Mouse (Mus musculus) CD8-positive naive resting alpha-beta T cell, adult 2 months (primary cell): Measurements from ENCODE around the gene Myo1d.

Experiments used
- DNase-seq, 2 experiments: peaks; one replicate each; pipeline ENCODE4 v3.0.0; 2022; ENCODE audit warnings: low read depth in 2 of 2, low spot score in 2 of 2

The Myo1d gene

DNA sequence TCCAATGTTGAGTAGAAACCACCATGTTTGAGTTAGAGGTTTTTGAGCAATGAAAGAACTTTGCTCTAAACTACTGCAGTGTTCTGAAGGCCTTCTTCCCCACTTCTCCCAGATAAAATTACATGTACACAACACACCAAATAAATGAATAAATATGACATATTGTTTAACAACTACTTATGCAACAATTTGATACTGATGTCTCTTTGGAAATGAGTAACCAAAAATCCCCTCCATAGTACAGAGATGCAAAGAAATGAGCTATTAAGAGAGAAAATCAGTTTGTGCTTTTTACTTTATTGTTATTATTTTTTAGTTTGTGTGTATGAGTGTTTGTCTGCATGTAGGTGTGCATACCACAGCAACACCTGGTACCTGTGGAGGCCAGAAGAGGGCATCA lies 273.3 kb downstream of the Myo1d start:
- no peak for DNase-seq

GRCm38 (mm10) chr11:80505581-80505980 lies 274.2 kb downstream of the Myo1d start:
- no peak for DNase-seq

DNA sequence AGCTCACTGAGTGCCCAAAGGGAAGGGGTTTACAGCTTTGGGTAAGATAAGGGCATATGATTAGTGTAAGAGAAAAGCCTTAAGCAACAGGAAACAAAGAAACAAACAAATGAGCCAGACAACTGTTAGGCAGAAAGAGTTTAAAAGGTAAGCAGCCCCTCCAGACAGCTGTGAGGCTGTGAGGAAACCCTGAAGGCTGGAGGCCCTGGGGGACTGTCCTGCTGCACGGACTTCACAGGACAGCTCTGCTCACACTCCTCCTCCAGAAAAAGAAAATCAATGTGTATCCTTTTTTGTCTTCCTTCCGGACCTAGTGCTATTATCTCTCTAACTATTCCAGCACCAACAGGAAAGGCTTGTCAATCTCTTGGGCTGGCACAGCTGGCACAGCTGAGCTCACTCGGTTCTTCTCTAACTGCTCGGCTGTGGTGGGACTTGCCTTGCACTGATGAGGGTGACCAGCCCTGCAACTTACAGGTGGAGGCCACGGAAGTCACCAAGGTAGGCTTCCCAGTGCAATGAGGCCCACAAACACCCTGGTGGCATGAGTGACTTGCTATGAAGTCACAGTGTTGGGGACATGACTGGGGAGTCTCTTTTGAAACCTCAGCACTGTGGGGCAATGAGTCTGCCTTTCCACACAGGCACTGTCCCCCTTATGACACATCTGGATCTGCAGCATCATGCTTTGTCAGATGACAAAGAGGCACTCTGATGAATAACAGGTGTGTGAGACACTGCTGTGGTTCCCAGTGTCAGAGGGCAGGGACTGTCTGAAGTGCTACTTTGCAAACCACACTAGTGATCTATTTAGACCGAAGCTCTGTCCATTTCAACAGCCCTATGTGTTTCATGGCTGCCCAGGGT lies 275.1 kb downstream of the Myo1d start:
- DNase-seq = no peak

GRCm38 (mm10) chr11:80503726-80504452 lies 275.9 kb downstream of the Myo1d start:
- no peak for DNase-seq

GRCm38 (mm10) chr11:80503281-80503680 lies 276.5 kb downstream of the Myo1d start:
- no peak for DNase-seq

- no peak for DNase-seq
Observed at GRCm38 (mm10) chr11:80499550-80499952, 280.3 kb downstream of the Myo1d start.

DNA sequence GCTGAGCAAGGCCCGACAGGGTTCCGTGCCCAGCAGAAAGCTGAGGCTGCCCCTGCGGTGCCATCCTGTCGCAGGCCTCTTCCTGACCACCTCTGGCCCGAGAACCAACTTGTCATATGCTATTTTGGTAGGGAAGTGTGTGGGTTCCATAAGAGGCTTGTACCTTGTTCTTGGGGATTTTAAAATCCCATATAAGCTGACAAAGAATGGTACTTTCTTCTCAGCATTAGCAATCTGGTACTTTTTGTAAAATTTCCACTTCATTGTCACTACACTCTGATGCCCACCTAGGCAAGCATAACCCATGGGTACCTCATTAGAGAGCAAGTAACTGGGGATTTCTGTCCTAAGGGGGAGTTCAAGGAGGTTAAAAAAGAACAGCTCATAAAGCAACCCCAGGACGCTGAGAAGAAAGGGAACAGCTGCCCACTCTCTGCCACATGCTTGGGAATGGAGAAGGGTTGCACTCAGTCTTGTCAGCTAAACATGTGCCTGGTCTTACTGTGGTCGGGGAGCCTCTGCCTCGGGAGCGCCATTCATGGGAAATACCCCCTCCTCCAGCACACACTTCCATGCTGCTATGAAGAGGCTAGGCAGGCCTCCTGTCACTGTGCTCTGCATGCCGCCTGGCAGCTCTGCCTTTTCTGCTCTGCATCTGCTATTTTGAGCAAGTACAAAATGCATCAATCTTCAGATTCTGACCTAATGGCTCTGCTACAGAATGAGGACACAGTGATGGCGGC lies 281.3 kb downstream of the Myo1d start:
- no peak for DNase-seq

DNA sequence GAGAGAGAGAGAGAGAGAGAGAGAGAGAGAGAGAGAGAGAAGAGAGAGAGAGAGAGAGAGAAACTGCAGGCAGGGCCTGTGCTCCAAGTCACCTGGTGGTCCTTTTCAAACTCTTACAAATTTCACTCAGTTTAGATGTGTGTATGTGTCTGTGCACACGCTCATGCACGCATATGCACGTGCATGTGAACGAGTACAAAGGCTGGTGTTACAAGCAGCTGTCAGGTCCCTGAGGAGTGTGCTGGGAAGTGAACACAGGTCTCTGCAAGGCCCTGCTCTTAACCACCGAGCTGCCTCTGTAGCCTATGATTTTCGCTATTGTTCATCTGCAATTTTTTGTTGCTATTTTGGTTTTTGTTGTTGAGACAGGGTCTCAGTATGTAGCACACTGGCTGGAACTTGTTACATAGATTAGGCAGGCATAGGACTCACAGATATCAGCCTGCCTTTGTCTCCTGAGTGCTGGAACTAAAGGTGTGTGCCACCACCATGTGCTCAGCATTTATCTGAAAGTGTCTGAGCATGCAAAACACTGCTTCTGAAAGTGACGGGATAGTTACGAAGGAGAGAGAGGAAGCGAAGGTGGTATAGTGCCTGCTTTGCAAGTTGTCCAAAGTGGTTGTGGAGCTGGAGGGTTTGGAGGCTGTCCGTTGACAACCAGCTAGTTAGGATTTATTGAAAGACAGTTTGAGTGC lies 282.5 kb downstream of the Myo1d start:
- no peak for DNase-seq

DNA sequence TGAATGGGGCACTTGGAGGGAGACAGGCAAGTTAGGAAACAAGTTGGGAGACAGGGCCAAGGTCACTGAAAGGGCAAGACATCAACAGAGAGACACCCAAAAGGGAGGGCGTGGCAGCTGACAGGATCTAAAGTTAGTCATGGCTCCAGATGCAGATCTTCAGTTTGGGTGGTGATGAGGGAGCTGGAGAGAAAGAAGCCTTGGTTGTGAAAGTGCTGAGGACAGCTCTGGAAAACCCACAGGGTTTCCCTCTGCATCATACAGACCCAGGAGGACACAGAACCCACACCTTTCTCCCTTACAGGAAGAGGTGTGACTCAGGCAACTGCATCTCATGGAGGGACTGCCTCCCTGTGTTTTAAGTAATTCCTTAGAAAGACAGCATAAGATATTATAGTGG lies 283.2 kb downstream of the Myo1d start:
- no peak for DNase-seq

- no peak for DNase-seq
Observed at GRCm38 (mm10) chr11:80495972-80496371, 283.9 kb downstream of the Myo1d start.

DNA sequence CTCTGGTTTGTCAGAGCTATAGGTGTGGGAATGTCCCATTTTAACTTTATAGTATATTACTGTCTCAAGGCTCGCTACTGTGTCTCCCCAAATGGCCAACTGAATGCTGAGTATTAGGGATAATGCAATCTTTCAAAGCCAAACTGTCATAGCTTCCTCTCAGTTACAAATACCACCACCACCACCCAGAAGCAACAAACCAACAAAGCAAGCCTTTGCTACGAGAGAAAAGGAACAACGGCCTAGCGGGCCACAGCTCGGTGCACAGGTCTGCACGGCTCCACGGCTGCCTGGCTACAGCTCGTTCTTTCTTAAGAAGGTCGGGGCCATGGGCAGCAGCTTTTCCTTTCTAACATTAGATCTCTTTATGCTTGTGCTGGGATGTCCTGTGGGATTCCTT lies 285.0 kb downstream of the Myo1d start:
- no peak for DNase-seq

DNA sequence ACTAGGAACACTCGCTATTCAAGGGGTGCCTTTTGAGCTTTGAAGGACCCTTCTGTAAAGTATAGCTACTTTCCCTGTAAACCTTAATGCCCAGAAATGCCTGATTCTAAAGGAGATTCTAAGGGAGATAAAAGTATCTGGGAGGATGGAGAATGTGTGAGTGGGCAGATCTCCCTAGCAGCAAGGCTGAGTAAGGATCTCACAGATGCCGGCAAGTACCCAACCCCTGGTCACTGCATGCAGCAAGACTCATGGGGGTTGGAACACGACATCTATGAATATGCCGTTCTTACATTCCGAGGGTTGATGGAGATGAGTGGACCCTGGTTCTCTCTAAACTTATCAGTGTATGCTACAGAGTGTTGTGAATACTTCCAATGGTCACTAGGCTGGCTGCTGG lies 286.6 kb downstream of the Myo1d start:
- no peak for DNase-seq

GRCm38 (mm10) chr11:80490831-80491230 lies 289.0 kb downstream of the Myo1d start:
- DNase-seq = no peak

DNA sequence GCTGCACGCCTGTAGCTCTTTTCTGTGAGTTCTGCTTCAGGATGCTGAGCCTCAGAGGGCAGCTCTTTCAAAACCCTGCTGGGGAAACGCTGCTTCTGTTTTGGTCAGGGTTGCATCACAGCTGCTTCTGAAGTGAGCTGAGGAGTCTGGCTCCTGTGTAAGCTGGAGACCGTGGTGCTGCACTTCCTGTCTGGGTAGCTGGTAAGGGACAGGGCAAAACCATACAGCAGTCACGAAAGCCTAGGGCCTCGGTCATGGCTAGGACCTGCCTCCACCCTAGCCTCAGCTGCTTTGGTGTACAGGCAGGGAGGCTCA lies 290.0 kb downstream of the Myo1d start:
- no peak for DNase-seq

DNA sequence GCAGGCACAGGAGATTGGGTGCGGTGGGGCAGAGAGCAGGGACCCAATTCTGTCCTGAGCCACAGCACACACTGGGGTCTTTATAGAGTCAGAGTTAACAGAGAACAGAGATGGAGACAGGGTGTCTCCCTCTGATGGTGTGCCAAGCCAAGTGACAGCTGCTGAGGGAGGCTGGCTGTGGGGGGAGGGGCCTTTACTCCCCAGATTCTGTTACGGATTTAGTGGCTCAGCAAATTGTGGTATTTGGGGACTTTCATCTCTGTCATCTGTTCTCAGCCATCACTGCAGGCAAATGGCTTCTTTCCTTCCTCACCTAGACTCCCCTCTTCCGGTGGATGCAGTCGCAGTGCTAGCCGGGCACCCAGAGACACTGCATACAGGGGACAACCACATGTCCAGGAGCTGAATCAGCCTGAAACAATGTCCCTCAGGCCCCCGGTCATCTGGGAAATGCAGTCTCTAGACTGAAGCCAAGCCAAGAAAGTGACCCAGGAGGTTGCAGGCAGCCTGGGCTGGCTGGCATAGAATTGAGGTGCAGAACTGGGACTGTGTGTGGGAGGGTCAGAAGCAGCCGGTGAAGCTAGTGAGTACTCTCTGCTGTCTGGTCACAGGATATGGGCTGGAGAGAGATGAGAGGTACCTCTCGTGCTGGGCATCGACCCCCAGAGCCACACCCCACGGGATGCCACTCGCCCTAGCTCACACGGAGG lies 290.5 kb downstream of the Myo1d start:
- DNase-seq = no peak

GRCm38 (mm10) chr11:80487904-80488587 lies 291.8 kb downstream of the Myo1d start:
- DNase-seq = no peak

DNA sequence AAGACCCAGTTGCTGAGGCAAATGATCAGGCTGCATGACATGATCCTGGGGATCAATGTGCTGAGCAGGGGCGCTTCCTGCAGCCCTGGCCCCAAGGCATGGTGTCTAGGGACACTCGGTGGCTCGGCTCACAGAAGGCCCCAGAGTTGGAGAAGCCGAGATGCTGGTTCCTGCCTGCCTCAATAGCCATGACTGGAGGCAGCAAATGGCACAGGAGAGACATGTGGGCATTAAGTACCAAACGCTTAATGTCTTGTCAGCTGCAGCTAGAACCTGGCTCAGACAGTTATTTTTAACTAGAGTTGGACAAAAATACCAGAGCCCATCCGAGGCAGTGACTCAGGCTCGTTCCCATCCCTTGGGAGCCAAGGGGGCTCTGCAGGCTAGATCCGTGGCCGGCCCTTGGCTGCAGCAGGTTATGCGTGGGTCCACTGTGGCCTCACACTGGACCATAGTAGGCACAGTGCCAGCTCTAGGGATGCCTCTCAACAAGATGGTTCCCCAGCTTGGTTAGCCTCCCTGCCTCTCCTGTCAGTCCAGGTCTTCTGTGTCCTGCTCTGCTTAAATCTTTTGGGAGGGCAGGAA lies 294.1 kb downstream of the Myo1d start:
- DNase-seq = no peak

DNA sequence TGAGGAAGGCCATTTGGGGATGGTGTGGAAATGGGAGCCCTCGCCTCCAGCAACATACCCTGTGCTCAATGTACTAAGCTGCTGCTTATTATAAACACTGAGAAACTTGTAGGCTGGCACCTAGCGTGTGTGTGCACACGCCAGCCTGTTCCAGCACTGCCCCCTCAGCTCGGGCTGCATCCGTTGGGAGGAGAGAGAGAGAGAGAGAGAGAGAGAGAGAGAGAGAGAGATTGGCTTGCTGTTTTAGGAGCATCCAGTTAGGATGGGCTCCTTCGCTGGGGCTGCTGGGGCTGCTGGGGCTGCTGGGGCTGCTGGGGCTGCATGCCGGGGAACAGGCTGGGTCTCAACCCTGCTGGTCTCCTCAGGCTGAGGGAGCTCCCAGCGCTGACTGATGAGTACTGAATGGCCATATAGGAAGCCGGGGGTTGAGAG lies 294.7 kb downstream of the Myo1d start:
- no peak for DNase-seq

DNA sequence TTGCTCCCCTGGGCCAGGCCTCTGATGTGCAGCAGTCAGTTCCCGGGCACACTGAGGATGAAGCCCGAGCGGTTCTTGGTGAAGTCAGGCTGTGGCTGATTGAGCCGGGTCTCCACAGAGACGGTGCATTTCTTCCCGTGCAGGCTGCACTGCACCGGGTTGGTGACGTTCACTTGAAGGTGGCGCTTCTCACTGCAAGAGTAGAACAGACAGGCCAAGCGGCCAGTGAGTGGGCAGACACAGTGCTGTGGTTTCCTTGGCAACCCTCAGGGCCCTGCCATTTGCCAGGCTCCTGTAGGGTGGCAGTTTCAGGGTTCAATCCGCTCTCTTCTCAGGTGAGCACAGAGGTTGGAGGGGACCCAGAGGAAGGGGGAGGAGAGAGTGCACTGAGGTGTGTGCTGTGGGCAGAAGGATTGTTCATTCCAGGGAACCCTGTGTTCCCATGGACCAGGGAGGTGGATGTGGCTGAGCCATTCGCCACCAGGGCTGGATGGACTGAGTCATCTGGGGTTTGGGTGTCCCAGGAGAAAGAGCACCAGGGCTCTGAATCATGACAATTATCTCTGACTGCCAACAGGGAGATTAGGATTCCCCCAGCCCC lies 295.5 kb downstream of the Myo1d start:
- DNase-seq = no peak
